Mouse (Mus musculus) lung, adult 2 months (tissue): Measurements from ENCODE around the gene Ppp1r9a. TPM values are rescaled to one million over a fixed set of nuclear protein-coding genes. Genes with fewer than 3 reads are reported as not detected.
"Not testable (repeated sequence)": the region's sequence is repeated elsewhere in the genome, so short reads cannot be mapped to it uniquely, and the experiment has no call there.

Experiments used
- DNase-seq: peaks from one replicate; pipeline ENCODE4 v3.0.0; 2022
- H3K4me1 ChIP-seq: fragments of 200-500 bp; 2 replicates; pipeline ENCODE4 v1.6.1; 2011; ENCODE audit warnings: low read length; ENCODE audit not compliant: control insufficient read depth, insufficient read depth
- H3K4me3 ChIP-seq: fragments of 200-500 bp; replicated peaks from 2 replicates; pipeline ENCODE3; 2011; ENCODE audit warnings: low read depth, mild to moderate bottlenecking, control low read depth, low read length; ENCODE audit errors: extremely low read depth
- CTCF ChIP-seq: fragments of 200-500 bp; IDR thresholded peaks from 2 replicates; pipeline ENCODE4 v1.5.1; 2011; ENCODE audit warnings: mild to moderate bottlenecking, low read length, control low read depth; ENCODE audit not compliant: insufficient read depth
- POLR2A ChIP-seq: fragments of 200-500 bp; IDR thresholded peaks from 2 replicates; pipeline ENCODE4 v1.6.1; 2011; ENCODE audit warnings: low read depth, mild to moderate bottlenecking, control low read depth, low read length, borderline replicate concordance; ENCODE audit errors: extremely low read depth
- WGBS: fragments of 180-500 bp; shearing (Covaris S2); methylation state at CpG from one replicate; pipeline ENCODE4 v1.1.7; 2018; 5-methylcytosine and 5-hydroxymethylcytosine counted together
- polyA plus RNA-seq: library from polyadenylated mRNA; depleted of rRNA; stranded (reverse); fragments of >200 nt; gene quantifications from 2 replicates; pipeline ENCODE4 v1.2.3, GENCODE M21; 2012

The Ppp1r9a gene
- polyA plus RNA-seq, 1 experiment: 13.9 TPM

DNA sequence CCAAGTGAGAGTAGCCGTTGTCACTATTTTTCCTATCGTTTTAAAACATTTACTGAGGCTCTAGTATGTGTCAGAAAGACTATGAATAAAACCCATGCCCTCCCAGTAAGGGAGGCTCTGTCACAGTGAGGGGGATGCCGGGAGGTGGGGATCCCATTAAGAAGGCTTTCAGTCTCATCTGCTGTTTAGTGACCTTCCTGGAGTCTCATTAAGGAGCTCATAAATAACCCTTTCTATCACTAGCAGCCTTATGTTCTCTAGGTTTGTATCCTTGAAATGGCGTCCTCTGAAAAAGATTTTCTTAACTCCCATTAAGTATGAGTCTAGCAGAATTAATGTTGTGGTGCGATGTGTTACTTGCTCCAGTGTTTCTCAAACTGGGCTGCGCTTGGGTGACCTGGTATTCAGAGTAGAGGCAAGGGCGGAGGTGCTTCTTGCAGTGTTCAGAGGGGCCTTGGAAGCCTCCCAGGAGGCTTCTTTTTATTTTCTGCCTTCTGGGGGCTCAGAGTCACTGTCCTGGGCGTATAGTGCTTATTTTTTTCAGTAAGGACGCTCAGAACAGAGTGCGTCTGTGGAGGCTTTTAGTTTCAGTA, 7.4 kb downstream of the Ppp1r9a start:
- Histone ChIP-seq H3K4me3 (no peak overlapping the region), H3K4me1 (no peaks in the 10 kb centered on the region)
- WGBS: 83% methylated on average over 10 of the region's 10 CpGs
- DNase-seq: no peak
- no peak for TF ChIP-seq POLR2A
- no peak for TF ChIP-seq CTCF

DNA sequence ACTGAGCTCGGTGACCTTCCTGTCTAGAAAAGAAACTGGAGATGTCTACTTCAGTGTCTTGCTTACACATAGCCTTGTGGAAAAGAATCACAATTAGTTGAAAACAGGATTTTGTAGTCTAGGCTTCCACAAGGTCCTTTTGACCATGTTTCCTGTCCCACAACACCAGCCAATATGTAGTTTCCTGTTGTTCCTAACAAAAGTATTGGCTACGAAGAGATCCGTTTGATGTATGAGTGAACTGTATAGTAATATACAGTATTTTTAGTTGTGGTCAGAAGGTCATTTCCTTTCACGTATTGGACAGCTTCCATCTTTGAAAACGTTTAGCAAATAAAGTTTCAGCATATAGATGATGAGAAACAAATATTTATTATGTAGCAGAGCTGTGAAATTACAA, 15.8 kb downstream of the Ppp1r9a start:
- H3K4me3 ChIP-seq: no peak overlapping the region
- no peaks in the 10 kb centered on the region for H3K4me1 ChIP-seq
- 38% methylated on average over 5 of the region's 5 CpGs for WGBS
- TF ChIP-seq POLR2A (no peak), CTCF (no peak)
- no peak for DNase-seq

DNA sequence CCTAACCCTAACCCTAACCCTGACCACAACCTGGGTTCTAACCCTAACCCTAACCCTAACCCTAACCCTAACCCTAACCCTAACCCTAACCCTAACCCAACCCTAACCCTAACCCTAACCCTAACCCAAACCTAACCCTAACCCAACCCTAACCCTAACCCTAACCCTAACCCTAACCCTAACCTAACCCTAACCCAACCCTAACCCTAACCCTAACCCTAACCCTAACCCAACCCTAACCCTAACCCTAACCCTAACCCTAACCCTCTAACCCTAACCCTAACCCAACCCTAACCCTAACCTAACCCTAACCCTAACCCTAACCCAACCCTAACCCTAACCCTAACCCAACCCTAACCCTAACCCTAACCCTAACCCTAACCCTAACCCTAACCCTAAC, 21.1 kb downstream of the Ppp1r9a start:
- DNase-seq, H3K4me3 ChIP-seq, H3K4me1 ChIP-seq: not testable (repeated sequence)

DNA sequence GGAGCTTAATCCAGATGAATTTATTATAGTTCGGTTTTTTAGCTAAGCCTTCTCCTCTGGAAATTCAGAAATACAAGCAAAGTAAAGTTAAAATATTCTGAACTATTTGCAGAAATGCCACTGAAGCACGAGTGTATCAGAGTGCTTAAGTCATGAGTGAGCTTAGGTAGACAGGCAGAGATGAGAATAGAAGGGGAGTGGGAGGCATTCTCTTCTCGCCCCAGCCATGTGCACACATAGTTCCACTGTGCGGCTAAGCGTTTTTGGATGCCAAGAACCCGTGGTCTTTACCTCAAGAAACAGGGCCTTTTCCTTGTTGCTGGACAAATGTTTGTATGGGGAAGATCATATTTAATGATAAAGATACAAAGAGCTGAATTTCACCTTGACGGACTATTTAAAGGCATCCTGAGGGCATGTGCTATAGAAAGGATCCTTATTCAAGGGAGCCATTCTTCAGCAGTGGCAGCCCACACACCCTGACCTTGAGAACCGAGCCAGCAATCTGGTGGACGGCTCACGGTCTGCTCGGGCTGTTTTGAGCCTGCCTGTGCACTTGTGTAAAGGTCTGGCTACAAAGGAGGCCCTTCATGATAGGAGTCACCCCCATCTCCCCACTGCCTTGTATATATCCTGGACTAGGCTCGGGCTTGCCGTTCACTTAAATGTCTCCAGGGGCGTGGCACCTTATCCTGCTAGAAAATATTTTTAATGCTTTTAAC, 23.4 kb downstream of the Ppp1r9a start:
- no peaks in the 10 kb centered on the region for H3K4me1 ChIP-seq
- 65% methylated on average over 14 of the region's 14 CpGs for WGBS
- H3K4me3 ChIP-seq: no peak overlapping the region
- no peak for DNase-seq
- TF ChIP-seq POLR2A (no peak), CTCF (no peak)

DNA sequence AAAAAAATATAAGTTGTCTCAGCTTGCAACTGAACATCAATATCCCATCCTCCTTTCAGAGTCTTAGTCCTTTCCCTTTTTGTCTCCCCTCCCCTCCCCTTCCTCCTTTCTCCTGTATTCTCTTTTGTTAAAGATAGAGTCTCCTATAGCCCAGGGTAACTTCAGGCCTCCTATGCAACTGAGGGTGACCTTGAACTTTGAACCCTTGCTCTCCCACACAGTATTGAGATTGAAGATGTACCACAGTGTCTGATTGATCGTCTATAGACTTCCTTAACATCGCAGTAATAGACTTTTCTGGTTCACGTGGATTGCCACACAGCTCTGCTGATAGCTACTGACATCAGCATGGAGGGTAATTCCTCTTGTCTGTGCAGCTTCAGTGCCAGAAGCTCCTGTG, 27.6 kb downstream of the Ppp1r9a start:
- TF ChIP-seq CTCF (no peak), POLR2A (no peak)
- DNase-seq: no peak
- WGBS: 91% methylated on average over 3 of the region's 3 CpGs
- Histone ChIP-seq H3K4me3 (no peak overlapping the region), H3K4me1 (no peaks in the 10 kb centered on the region; the same call in 1 of the 2 replicates)

DNA sequence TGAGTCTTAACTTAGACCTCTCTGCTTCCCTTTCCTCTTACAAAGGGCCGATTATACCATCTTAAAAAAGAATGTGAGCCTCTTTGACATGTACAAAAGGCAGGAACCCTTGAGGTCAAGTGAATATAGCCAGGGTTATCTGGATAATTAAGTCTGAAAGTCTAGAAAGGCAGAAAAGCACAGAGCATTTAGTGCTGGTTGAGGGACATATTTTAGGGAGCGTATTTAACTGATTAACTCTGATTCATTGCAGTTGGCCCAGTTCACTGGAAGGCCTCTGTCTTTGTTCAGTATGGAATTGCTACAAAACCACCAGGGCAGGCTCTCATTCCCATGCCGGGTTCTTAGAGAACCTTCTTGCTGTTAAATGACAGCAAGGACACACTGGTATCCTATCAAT, 36.2 kb downstream of the Ppp1r9a start:
- no peak for DNase-seq
- Histone ChIP-seq H3K4me1 (peaks cover 3% of the 10 kb centered on the region; the same call in 1 of the 2 replicates), H3K4me3 (no peak overlapping the region)
- TF ChIP-seq POLR2A (no peak), CTCF (no peak)
- 62% methylated on average over 3 of the region's 3 CpGs for WGBS

DNA sequence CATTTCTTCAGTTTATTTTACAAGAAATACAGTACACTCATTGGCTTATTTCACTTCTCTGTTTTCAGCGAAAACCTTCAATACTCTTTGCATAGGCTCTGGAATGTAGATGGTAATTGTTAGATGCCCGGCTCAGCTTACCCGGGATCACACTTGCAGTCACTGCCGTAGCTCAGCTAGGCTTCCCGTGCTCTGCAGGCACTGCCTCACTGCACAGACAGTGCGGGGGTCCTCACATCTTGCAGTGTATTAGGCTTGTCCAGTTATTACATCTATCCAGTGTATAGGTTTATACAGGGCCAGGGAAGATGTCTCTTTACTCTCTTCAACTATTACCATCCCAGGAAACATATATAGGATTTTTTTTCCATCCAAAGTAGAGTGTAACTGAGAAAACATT, 37.4 kb downstream of the Ppp1r9a start:
- TF ChIP-seq CTCF (no peak), POLR2A (no peak)
- DNase-seq: no peak
- Histone ChIP-seq H3K4me1 (peaks cover 3% of the 10 kb centered on the region; the same call in 1 of the 2 replicates), H3K4me3 (no peak overlapping the region)
- WGBS: 78% methylated on average over 6 of the region's 6 CpGs

DNA sequence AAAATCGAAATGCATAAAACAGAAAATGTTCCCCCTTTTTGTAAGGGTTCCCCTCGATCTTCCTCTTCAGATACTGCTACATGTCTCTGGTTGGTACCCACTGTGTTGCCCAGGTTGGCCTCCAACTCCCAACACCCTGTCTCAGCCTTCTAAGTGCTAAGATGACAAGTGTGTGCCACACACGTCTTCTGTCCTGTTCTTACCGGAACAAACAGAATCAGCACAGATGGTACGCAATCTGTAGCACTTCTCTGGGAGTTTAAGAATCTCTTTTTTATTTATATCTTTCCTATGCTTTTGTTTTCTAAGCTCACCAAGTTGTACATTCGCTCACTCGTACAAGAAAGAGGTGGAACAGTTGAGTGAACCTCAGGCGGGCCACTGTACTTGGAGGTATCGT, 37.9 kb downstream of the Ppp1r9a start:
- peaks cover 3% of the 10 kb centered on the region; the same call in 1 of the 2 replicates for H3K4me1 ChIP-seq
- WGBS: 87% methylated on average over 9 of the region's 9 CpGs
- TF ChIP-seq CTCF (no peak), POLR2A (no peak)
- H3K4me3 ChIP-seq: no peak overlapping the region
- no peak for DNase-seq

DNA sequence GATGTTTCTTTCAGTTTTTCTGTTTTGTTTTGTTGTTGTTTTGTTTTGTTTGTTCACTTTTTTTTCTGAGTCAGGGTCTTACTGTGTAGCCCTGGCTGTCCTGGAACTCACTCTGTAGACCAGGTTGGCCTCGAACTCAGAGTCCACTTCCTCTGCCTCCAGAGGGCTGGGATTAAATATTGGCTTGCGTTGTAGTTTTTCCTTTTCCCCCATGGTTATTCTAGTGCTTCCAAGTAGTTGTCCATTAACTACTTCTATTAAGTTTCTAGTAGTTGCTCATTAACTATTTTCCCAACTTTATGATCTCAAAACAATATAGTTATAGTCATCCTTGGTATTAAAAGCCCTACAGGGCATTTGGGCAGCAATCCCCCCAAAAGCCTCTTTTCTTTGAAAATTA, 41.1 kb downstream of the Ppp1r9a start:
- no peaks in the 10 kb centered on the region for H3K4me1 ChIP-seq
- H3K4me3 ChIP-seq: no peak overlapping the region
- DNase-seq: no peak
- no peak for TF ChIP-seq POLR2A
- TF ChIP-seq CTCF: no peak
- 86% methylated on average over 2 of the region's 2 CpGs for WGBS

DNA sequence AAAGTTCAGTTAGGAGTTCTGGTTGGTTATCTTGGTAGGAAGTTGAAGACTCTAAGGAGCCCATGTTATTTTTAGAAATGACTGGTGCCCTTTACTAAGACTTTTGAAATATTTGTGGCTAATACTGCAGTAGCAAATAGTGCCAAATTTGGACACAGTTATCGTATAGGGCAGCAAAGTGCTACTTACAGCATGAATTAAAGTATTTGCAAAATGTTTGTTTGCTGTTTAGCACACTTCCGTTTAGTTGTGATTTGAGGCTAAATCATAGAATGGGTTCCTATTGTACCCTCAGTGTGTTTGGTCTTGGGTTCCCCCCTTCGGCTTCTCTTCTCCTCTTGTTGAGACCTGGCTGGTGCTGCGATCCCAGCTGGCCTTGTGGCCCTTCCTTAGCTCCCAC, 45.3 kb downstream of the Ppp1r9a start:
- Histone ChIP-seq H3K4me3 (no peak overlapping the region), H3K4me1 (no peaks in the 10 kb centered on the region; the same call in 1 of the 2 replicates)
- no peak for TF ChIP-seq CTCF
- TF ChIP-seq POLR2A: no peak
- 73% methylated on average over 4 of the region's 4 CpGs for WGBS
- DNase-seq: no peak
